Mouse (Mus musculus) cortical plate, adult 2 months (tissue): ENCODE data around the gene Olfr113.

Experiments
- CTCF ChIP-seq: fragments of 200-500 bp; IDR thresholded peaks from 2 replicates; pipeline ENCODE4 v1.5.1; 2011; ENCODE audit warnings: mild to moderate bottlenecking, control low read depth, low read length; ENCODE audit not compliant: insufficient read depth; ENCODE audit errors: extremely low read depth
- POLR2A ChIP-seq: fragments of 200-500 bp; IDR thresholded peaks from 2 replicates; pipeline ENCODE4 v1.6.1; 2011; ENCODE audit warnings: mild to moderate bottlenecking, low read length, control low read depth; ENCODE audit not compliant: insufficient read depth; ENCODE audit errors: extremely low read depth

DNA sequence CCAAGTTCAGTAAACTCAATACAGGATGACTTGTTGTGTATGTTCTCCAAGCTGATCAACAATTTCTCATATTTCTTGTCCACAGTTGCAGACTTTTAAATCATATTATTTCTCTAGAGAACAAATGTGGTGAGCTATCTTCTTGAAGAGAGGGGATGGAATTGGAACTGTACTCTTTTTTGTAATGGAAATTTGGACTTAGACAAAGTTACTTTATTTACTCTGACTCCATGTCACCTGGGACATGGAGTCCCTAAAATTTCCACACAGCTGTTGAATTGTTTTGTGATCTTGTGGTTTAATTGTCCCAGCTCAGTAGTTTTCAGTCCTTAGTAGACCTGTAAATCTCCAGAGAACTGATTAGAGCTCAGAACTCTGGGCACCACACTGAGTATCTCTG is 15.2 kb upstream of the Olfr113 start, which contains the start of gene Olfr114:
- TF ChIP-seq CTCF (no peak), POLR2A (no peak)
